Mouse (Mus musculus) retina, postnatal 1 day (tissue): ENCODE measurements around the gene Nrtn.

Experiments
- DNase-seq: peaks from one replicate; pipeline ENCODE4 v3.0.0-alpha.2; 2012

The Nrtn gene

GRCm38 (mm10) chr17:56716655-56717362 lies 40.5 kb downstream of the Nrtn start:
- DNase-seq: peak; percentile 99

- peak; percentile 12 for DNase-seq
Observed at GRCm38 (mm10) chr17:56715914-56716654, 41.2 kb downstream of the Nrtn start.

- DNase-seq: no peak
Observed at GRCm38 (mm10) chr17:56715360-56715759, 42.0 kb downstream of the Nrtn start.

- DNase-seq: no peak
Observed at GRCm38 (mm10) chr17:56709708-56710107, 47.6 kb downstream of the Nrtn start.

GRCm38 (mm10) chr17:56708692-56709091 lies 48.6 kb downstream of the Nrtn start:
- no peak for DNase-seq

- DNase-seq: no peak
Observed at GRCm38 (mm10) chr17:56706515-56706914, 50.8 kb downstream of the Nrtn start.

GRCm38 (mm10) chr17:56703038-56703437 lies 54.3 kb downstream of the Nrtn start:
- DNase-seq: no peak
